Mouse (Mus musculus) hindbrain, embryonic 12.5 days (tissue): ENCODE measurements around the gene Inpp4b. TPM values are rescaled to one million over a fixed set of nuclear protein-coding genes. Genes with fewer than 3 reads are reported as not detected.

Source experiments
- ATAC-seq: fragments of 200-750 bp; cut with Nextera tagmentation; 2 replicates; pipeline ENCODE4 v1.8.0; 2017; ENCODE audit warnings: moderate TSS enrichment; ENCODE audit not compliant: low FRiP score
- H3K27ac ChIP-seq: fragments of 300-500 bp; sonication (generic); 2 replicates; pipeline ENCODE4 v1.5.1; 2016; ENCODE audit warnings: mild to moderate bottlenecking
- H3K27me3 ChIP-seq: fragments of 300-500 bp; sonication (generic); 2 replicates; pipeline ENCODE4 v1.6.1; 2016; ENCODE audit warnings: mild to moderate bottlenecking
- H3K36me3 ChIP-seq: fragments of 300-500 bp; sonication (generic); 2 replicates; pipeline ENCODE4 v1.6.1; 2016; ENCODE audit warnings: mild to moderate bottlenecking
- H3K4me1 ChIP-seq: fragments of 300-500 bp; sonication (generic); 2 replicates; pipeline ENCODE4 v1.6.1; 2016
- H3K4me2 ChIP-seq: fragments of 300-500 bp; sonication (generic); replicated peaks from 2 replicates; pipeline ENCODE4 v1.6.1; 2016; ENCODE audit warnings: mild to moderate bottlenecking
- H3K4me3 ChIP-seq: fragments of 300-500 bp; sonication (generic); 2 replicates; pipeline ENCODE4 v1.5.1; 2016; ENCODE audit warnings: mild to moderate bottlenecking
- H3K9ac ChIP-seq: fragments of 300-500 bp; sonication (generic); 2 replicates; pipeline ENCODE4 v1.6.1; 2016; ENCODE audit warnings: mild to moderate bottlenecking, moderate library complexity
- H3K9me3 ChIP-seq: fragments of 300-500 bp; sonication (generic); replicated peaks from 2 replicates; pipeline ENCODE4 v1.6.1; 2016; ENCODE audit warnings: mild to moderate bottlenecking
- WGBS: fragments of 180-500 bp; shearing (Covaris S2); methylation state at CpG from one replicate; pipeline ENCODE4 v1.1.7; 2016; 5-methylcytosine and 5-hydroxymethylcytosine counted together
- polyA plus RNA-seq: library from polyadenylated mRNA; unstranded; fragments of >200 nt; fragmentation: Nextera tagmentation; extraction: Ambion mirVana; gene quantifications from 2 replicates; pipeline ENCODE4 v1.2.1, GENCODE M21; 2016

Inpp4b gene
- polyA plus RNA-seq, 1 experiment from 2014 or later, result 9.6 TPM

- Histone ChIP-seq H3K27ac (no peak overlapping the region), H3K4me2 (no peak overlapping the region), H3K36me3 (no peaks in the 10 kb centered on the region), H3K4me3 (no peak overlapping the region), H3K27me3 (no peaks in the 10 kb centered on the region), H3K9ac (no peak overlapping the region), H3K9me3 (no peaks in the 10 kb centered on the region), H3K4me1 (no peaks in the 10 kb centered on the region)
- WGBS, result 88% methylated on average over 3 of the region's 3 CpGs
- no peak for ATAC-seq
Observed at GRCm38 (mm10) chr8:81756663-81757062, 414.3 kb downstream of the Inpp4b start.

- 87% methylated on average over 2 of the region's 2 CpGs for whole genome bisulfite sequencing
- no peaks in the 10 kb centered on the region for H3K9me3 ChIP-seq
- H3K27me3 ChIP-seq, result no peaks in the 10 kb centered on the region
- H3K27ac ChIP-seq, result no peak overlapping the region
- no peak overlapping the region for H3K9ac ChIP-seq
- H3K36me3 ChIP-seq, result no peaks in the 10 kb centered on the region
- H3K4me2 ChIP-seq, result no peak overlapping the region
- H3K4me1 ChIP-seq, result no peaks in the 10 kb centered on the region
- no peak overlapping the region for H3K4me3 ChIP-seq
- no peak for ATAC-seq
Observed at GRCm38 (mm10) chr8:81757580-81758144, 415.3 kb downstream of the Inpp4b start.

- Histone ChIP-seq H3K4me1 (no peaks in the 10 kb centered on the region), H3K9ac (no peak overlapping the region), H3K4me3 (no peak overlapping the region), H3K36me3 (no peaks in the 10 kb centered on the region), H3K4me2 (no peak overlapping the region), H3K9me3 (no peaks in the 10 kb centered on the region), H3K27me3 (no peaks in the 10 kb centered on the region), H3K27ac (no peak overlapping the region)
- 89% methylated on average over 4 of the region's 4 CpGs for WGBS
- ATAC-seq, result no peak
Observed at GRCm38 (mm10) chr8:81761466-81761865, 419.1 kb downstream of the Inpp4b start.

GRCm38 (mm10) chr8:81766033-81766432 lies 423.7 kb downstream of the Inpp4b start:
- Histone ChIP-seq H3K4me3 (no peak overlapping the region), H3K4me1 (peaks cover 11% of the 10 kb centered on the region), H3K36me3 (no peaks in the 10 kb centered on the region), H3K27me3 (no peaks in the 10 kb centered on the region), H3K9ac (no peak overlapping the region), H3K4me2 (no peak overlapping the region), H3K9me3 (no peaks in the 10 kb centered on the region), H3K27ac (no peak overlapping the region)
- 83% methylated on average over 5 of the region's 5 CpGs for WGBS
- no peak for ATAC-seq

- H3K9me3 ChIP-seq, result no peaks in the 10 kb centered on the region
- H3K4me2 ChIP-seq, result peak overlapping the region; percentile 35; the same call in 1 of the 2 replicates
- peaks cover 11% of the 10 kb centered on the region for H3K4me1 ChIP-seq
- no peak overlapping the region for H3K9ac ChIP-seq
- no peaks in the 10 kb centered on the region for H3K27me3 ChIP-seq
- WGBS, result 30% methylated on average over 12 of the region's 12 CpGs
- peak; percentile 49 for ATAC-seq
- no peaks in the 10 kb centered on the region for H3K36me3 ChIP-seq
- H3K4me3 ChIP-seq, result peak overlapping the region; percentile 7; the same call in 1 of the 2 replicates
- peak overlapping the region; percentile 30; the same call in 1 of the 2 replicates for H3K27ac ChIP-seq
Observed at GRCm38 (mm10) chr8:81767411-81768312, 425.3 kb downstream of the Inpp4b start.

- Histone ChIP-seq H3K4me3 (0 out of 2 replicates have a peak overlapping the region, but pooled peaks have one; percentile 7), H3K27ac (no peak overlapping the region), H3K36me3 (no peaks in the 10 kb centered on the region), H3K4me1 (peaks cover 11% of the 10 kb centered on the region), H3K4me2 (peak overlapping the region; percentile 35), H3K9ac (no peak overlapping the region), H3K27me3 (no peaks in the 10 kb centered on the region), H3K9me3 (no peaks in the 10 kb centered on the region)
- no peak for ATAC-seq
- 33% methylated on average over 2 of the region's 2 CpGs for WGBS
Observed at GRCm38 (mm10) chr8:81768313-81768675, 425.9 kb downstream of the Inpp4b start.

GRCm38 (mm10) chr8:81768731-81769445 lies 426.5 kb downstream of the Inpp4b start:
- no peaks in the 10 kb centered on the region for H3K9me3 ChIP-seq
- no peak overlapping the region for H3K4me3 ChIP-seq
- H3K27ac ChIP-seq, result no peak overlapping the region
- no peaks in the 10 kb centered on the region for H3K36me3 ChIP-seq
- H3K4me2 ChIP-seq, result peak overlapping the region; percentile 35; the same call in 1 of the 2 replicates
- WGBS, result 62% methylated on average over 2 of the region's 2 CpGs
- ATAC-seq, result no peak
- no peaks in the 10 kb centered on the region for H3K27me3 ChIP-seq
- H3K4me1 ChIP-seq, result peaks cover 11% of the 10 kb centered on the region
- no peak overlapping the region for H3K9ac ChIP-seq

GRCm38 (mm10) chr8:81770603-81771276 lies 428.4 kb downstream of the Inpp4b start:
- Histone ChIP-seq H3K36me3 (no peaks in the 10 kb centered on the region), H3K9ac (no peak overlapping the region), H3K4me1 (peaks cover 11% of the 10 kb centered on the region), H3K4me2 (no peak overlapping the region), H3K9me3 (no peaks in the 10 kb centered on the region), H3K27ac (peak overlapping the region; percentile 44; the same call in 1 of the 2 replicates), H3K27me3 (no peaks in the 10 kb centered on the region), H3K4me3 (no peak overlapping the region)
- 45% methylated on average over 6 of the region's 6 CpGs for WGBS
- peak; percentile 55; the same call in 1 of the 2 replicates for ATAC-seq

- no peak overlapping the region for H3K4me3 ChIP-seq
- no peak for ATAC-seq
- H3K36me3 ChIP-seq, result no peaks in the 10 kb centered on the region
- no peak overlapping the region for H3K4me2 ChIP-seq
- H3K9ac ChIP-seq, result no peak overlapping the region
- H3K4me1 ChIP-seq, result peaks cover 3% of the 10 kb centered on the region; the same call in 1 of the 2 replicates
- 90% methylated on average over 5 of the region's 5 CpGs for WGBS
- no peaks in the 10 kb centered on the region for H3K9me3 ChIP-seq
- H3K27me3 ChIP-seq, result no peaks in the 10 kb centered on the region
- H3K27ac ChIP-seq, result no peak overlapping the region
Observed at GRCm38 (mm10) chr8:81772855-81773254, 430.5 kb downstream of the Inpp4b start.

GRCm38 (mm10) chr8:81773305-81773965 lies 431.1 kb downstream of the Inpp4b start:
- no peak overlapping the region for H3K4me3 ChIP-seq
- H3K9ac ChIP-seq, result no peak overlapping the region
- H3K27ac ChIP-seq, result no peak overlapping the region
- 82% methylated on average over 9 of the region's 9 CpGs for WGBS
- no peak overlapping the region for H3K4me2 ChIP-seq
- no peaks in the 10 kb centered on the region for H3K4me1 ChIP-seq
- ATAC-seq, result no peak
- no peaks in the 10 kb centered on the region for H3K9me3 ChIP-seq
- no peaks in the 10 kb centered on the region for H3K36me3 ChIP-seq
- no peaks in the 10 kb centered on the region for H3K27me3 ChIP-seq

GRCm38 (mm10) chr8:81774010-81774409 lies 431.7 kb downstream of the Inpp4b start:
- ATAC-seq, result no peak
- no peaks in the 10 kb centered on the region for H3K27me3 ChIP-seq
- no peak overlapping the region for H3K4me3 ChIP-seq
- H3K36me3 ChIP-seq, result no peaks in the 10 kb centered on the region
- 92% methylated on average over 4 of the region's 4 CpGs for WGBS
- no peaks in the 10 kb centered on the region for H3K4me1 ChIP-seq
- H3K9ac ChIP-seq, result no peak overlapping the region
- no peak overlapping the region for H3K4me2 ChIP-seq
- no peaks in the 10 kb centered on the region for H3K9me3 ChIP-seq
- no peak overlapping the region for H3K27ac ChIP-seq
